Mouse (Mus musculus) liver, adult 2 months (tissue): ENCODE measurements around the gene 2410131K14Rik. TPM values are rescaled to one million over a fixed set of nuclear protein-coding genes. Genes with fewer than 3 reads are reported as not detected.
A peak's percentile ranks its signal among the peaks of the same experiment; 100 is the strongest.

ENCODE experiments used
- DNase-seq: peaks from one replicate; pipeline ENCODE4 v3.0.0-alpha.2; 2011; ENCODE audit warnings: low read depth, low spot score; ENCODE audit errors: extremely low read depth
- H3K27ac ChIP-seq: fragments of 200-500 bp; replicated peaks from 2 replicates; pipeline ENCODE4 v1.5.1; 2012; ENCODE audit warnings: low read depth, mild to moderate bottlenecking, control low read depth, inconsistent platforms, low read length; ENCODE audit not compliant: insufficient read depth
- H3K27me3 ChIP-seq: fragments of 200-500 bp; 2 replicates; pipeline ENCODE4 v1.6.1; 2012; ENCODE audit warnings: mild to moderate bottlenecking, moderate library complexity, low read length, inconsistent platforms; ENCODE audit not compliant: control insufficient read depth, insufficient read depth
- H3K36me3 ChIP-seq: fragments of 200-500 bp; 2 replicates; pipeline ENCODE4 v1.6.1; 2012; ENCODE audit warnings: low read length, inconsistent platforms; ENCODE audit not compliant: control insufficient read depth, insufficient read depth
- H3K4me1 ChIP-seq: fragments of 200-500 bp; 2 replicates; pipeline ENCODE4 v1.6.1; 2011; ENCODE audit warnings: low read length; ENCODE audit not compliant: control insufficient read depth, insufficient read depth
- H3K4me3 ChIP-seq: fragments of 200-500 bp; 2 replicates; pipeline ENCODE4 v1.5.1; 2011; ENCODE audit warnings: low read depth, mild to moderate bottlenecking, control low read depth, low read length, moderate library complexity; ENCODE audit not compliant: insufficient read depth
- H3K79me2 ChIP-seq: fragments of 200-500 bp; 2 replicates; pipeline ENCODE4 v1.6.1; 2012; ENCODE audit warnings: inconsistent platforms, mild to moderate bottlenecking, low read length, moderate library complexity; ENCODE audit not compliant: control insufficient read depth, insufficient read depth
- H3K9ac ChIP-seq: fragments of 200-500 bp; 2 replicates; pipeline ENCODE4 v1.6.1; 2012; ENCODE audit warnings: low read depth, mild to moderate bottlenecking, control low read depth, inconsistent platforms, low read length
- CTCF ChIP-seq: fragments of 200-500 bp; IDR thresholded peaks from 2 replicates; pipeline ENCODE4 v1.5.1; 2011; ENCODE audit warnings: low read depth, low read length, control low read depth
- POLR2A ChIP-seq: fragments of 200-500 bp; IDR thresholded peaks from 2 replicates; pipeline ENCODE4 v1.6.1; 2011; ENCODE audit warnings: low read length, control low read depth; ENCODE audit not compliant: insufficient read depth; ENCODE audit errors: extremely low read depth
- WGBS: fragments of 180-500 bp; shearing (Covaris S2); methylation state at CpG from one replicate; pipeline ENCODE4 v1.1.7; 2018; 5-methylcytosine and 5-hydroxymethylcytosine counted together
- polyA plus RNA-seq: library from polyadenylated mRNA; depleted of rRNA; stranded (reverse); fragments of >200 nt; gene quantifications from 2 replicates; pipeline ENCODE4 v1.2.3, GENCODE M21; 2012
- total RNA-seq: library from RNA; depleted of rRNA; stranded (reverse); fragments of >200 nt; gene quantifications from 2 replicates; pipeline ENCODE4 v1.2.3, GENCODE M21; 2014

Gene 2410131K14Rik
- total and polyA plus RNA-seq, 2 experiments, result 3.2 to 3.9 TPM

DNA sequence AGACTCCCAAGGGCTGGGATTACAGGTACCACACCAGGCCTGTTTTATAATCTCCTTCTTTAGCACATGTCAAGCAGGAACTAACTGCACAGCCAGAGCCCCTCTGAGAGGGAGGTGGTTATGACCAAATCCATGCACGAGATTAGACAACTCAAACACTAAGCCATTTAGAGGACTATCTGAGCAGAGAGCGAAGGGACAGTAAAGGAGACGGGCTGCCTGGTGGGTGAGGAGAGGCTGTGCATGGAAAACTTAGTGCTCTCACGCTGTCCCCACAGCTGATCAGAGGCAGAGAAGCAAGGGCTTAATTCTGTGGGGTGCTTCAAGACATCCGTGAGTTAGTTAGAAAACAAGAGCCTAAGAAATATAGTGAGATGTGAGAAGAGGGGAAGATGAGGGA, 31.0 kb upstream of the 2410131K14Rik start:
- no peak overlapping the region for H3K27ac ChIP-seq
- WGBS, result 66% methylated on average over 5 of the region's 5 CpGs
- no peak for TF ChIP-seq POLR2A
- TF ChIP-seq CTCF, result no peak
- no peak for DNase-seq
- H3K4me3 ChIP-seq, result no peak overlapping the region
- H3K79me2 ChIP-seq, result no peaks in the 10 kb centered on the region
- H3K27me3 ChIP-seq, result no peaks in the 10 kb centered on the region
- H3K36me3 ChIP-seq, result no peaks in the 10 kb centered on the region
- no peak overlapping the region for H3K9ac ChIP-seq
- no peaks in the 10 kb centered on the region for H3K4me1 ChIP-seq

DNA sequence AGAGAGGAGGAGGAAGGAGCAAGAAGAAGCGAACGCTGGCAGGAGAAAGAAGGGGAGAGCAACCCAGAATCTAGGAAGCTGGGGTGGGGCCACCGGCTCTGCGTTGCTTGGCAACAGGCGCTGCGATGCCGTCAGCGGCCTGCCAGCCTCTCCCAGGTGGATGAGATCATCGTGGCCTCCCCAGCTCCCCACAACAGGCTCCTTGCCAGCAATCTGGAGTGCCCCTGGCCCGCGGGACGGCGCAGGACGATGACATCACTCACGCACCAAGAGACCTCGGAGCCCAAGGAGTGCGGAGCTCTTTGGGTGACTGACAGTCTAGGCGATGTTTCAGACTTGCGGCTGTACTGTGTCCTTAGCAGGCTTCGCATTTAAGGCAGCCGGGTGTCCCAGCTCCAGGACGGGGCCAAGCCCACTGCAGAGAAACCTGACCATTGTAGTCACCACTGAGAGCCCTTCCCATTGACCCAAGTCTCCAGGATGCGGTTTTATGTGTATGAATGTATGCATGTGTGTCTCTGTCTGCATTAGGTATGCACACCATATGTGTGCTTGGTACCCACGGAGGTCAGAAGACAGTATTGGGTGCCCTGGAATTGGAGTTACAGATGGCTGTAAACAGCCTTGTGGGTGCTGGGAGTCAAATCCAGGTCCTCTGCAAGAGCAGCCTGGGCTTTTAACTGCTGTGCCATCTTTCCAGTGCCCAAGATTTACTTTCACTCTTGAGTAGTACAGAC, 30.4 kb upstream of the 2410131K14Rik start:
- H3K4me3 ChIP-seq, result no peak overlapping the region
- H3K79me2 ChIP-seq, result no peaks in the 10 kb centered on the region
- no peak overlapping the region for H3K9ac ChIP-seq
- DNase-seq, result no peak
- H3K36me3 ChIP-seq, result no peaks in the 10 kb centered on the region
- H3K27ac ChIP-seq, result no peak overlapping the region
- TF ChIP-seq POLR2A (no peak), CTCF (no peak)
- H3K27me3 ChIP-seq, result no peaks in the 10 kb centered on the region
- no peaks in the 10 kb centered on the region for H3K4me1 ChIP-seq
- WGBS, result 16% methylated on average over 24 of the region's 24 CpGs

- no peak for DNase-seq
- WGBS, result 79% methylated on average over 6 of the region's 6 CpGs
- Histone ChIP-seq H3K4me1 (no peaks in the 10 kb centered on the region), H3K27ac (no peak overlapping the region), H3K27me3 (no peaks in the 10 kb centered on the region), H3K9ac (no peak overlapping the region), H3K79me2 (no peaks in the 10 kb centered on the region), H3K4me3 (no peak overlapping the region), H3K36me3 (no peaks in the 10 kb centered on the region)
- TF ChIP-seq CTCF, result no peak
Observed at GRCm38 (mm10) chr5:118217410-118217809, 27.6 kb upstream of the 2410131K14Rik start.

- 75% methylated on average over 9 of the region's 9 CpGs for WGBS
- no peak overlapping the region for H3K4me3 ChIP-seq
- no peak for DNase-seq
- no peaks in the 10 kb centered on the region for H3K4me1 ChIP-seq
- no peak overlapping the region for H3K9ac ChIP-seq
- H3K27me3 ChIP-seq, result no peaks in the 10 kb centered on the region
- no peaks in the 10 kb centered on the region for H3K36me3 ChIP-seq
- no peak overlapping the region for H3K27ac ChIP-seq
- TF ChIP-seq POLR2A (no peak), CTCF (no peak)
- no peaks in the 10 kb centered on the region for H3K79me2 ChIP-seq
Observed at GRCm38 (mm10) chr5:118223142-118223757, 21.8 kb upstream of the 2410131K14Rik start.

GRCm38 (mm10) chr5:118230071-118230611, 14.9 kb upstream of the 2410131K14Rik start:
- TF ChIP-seq POLR2A (no peak), CTCF (no peak)
- H3K4me3 ChIP-seq, result no peak overlapping the region
- no peaks in the 10 kb centered on the region for H3K36me3 ChIP-seq
- no peaks in the 10 kb centered on the region for H3K79me2 ChIP-seq
- 92% methylated on average over 13 of the region's 13 CpGs for WGBS
- no peaks in the 10 kb centered on the region for H3K4me1 ChIP-seq
- no peak overlapping the region for H3K9ac ChIP-seq
- no peak overlapping the region for H3K27ac ChIP-seq
- DNase-seq, result no peak
- no peaks in the 10 kb centered on the region for H3K27me3 ChIP-seq

DNA sequence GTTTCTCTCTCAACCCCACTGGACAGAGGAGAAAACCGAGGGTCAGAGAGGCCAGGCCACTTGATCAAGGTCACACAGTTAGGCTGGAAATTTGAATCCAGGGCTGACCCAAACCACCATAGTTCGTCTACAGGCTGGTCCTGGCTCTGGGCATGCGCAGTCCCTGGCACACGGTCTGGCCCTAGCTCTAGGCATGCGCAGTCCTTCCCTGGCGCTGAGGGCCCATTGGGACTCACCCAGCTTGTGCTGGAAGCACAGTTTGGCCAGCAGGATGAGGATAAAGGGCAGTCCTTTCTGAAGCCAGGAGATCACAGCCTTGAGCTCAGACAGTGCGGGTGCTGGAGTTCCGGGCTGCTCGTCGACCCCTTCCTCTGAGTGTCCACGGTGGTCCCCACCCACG, 8.1 kb upstream of the 2410131K14Rik start:
- no peaks in the 10 kb centered on the region for H3K79me2 ChIP-seq
- peak; percentile 63 for DNase-seq
- H3K4me3 ChIP-seq, result no peak overlapping the region
- H3K27me3 ChIP-seq, result no peaks in the 10 kb centered on the region
- no peak overlapping the region for H3K27ac ChIP-seq
- 82% methylated on average over 12 of the region's 12 CpGs for WGBS
- no peak overlapping the region for H3K9ac ChIP-seq
- TF ChIP-seq POLR2A (no peak), CTCF (no peak)
- no peaks in the 10 kb centered on the region for H3K4me1 ChIP-seq
- H3K36me3 ChIP-seq, result no peaks in the 10 kb centered on the region
